Mouse (Mus musculus) stomach, embryonic 14.5 days (tissue): ENCODE measurements around the gene Rhoq. TPM values are rescaled to one million over a fixed set of nuclear protein-coding genes. Genes with fewer than 3 reads are reported as not detected.

Experiments used
- ATAC-seq: fragments of 200-750 bp; cut with Nextera tagmentation; 2 replicates; pipeline ENCODE4 v1.8.0; 2017; ENCODE audit warnings: low read depth, moderate TSS enrichment; ENCODE audit not compliant: insufficient number of reproducible peaks, insufficient read depth, low FRiP score
- H3K27ac ChIP-seq: fragments of 300-500 bp; sonication (generic); 2 replicates; pipeline ENCODE4 v1.5.1; 2014; ENCODE audit warnings: mild to moderate bottlenecking, low read length, moderate library complexity, mixed read lengths
- H3K27me3 ChIP-seq: fragments of 300-500 bp; sonication (generic); 2 replicates; pipeline ENCODE4 v1.6.1; 2014; ENCODE audit warnings: low read length, control low read depth, mixed read lengths; ENCODE audit not compliant: control insufficient read depth, insufficient read depth
- H3K36me3 ChIP-seq: fragments of 300-500 bp; sonication (generic); 2 replicates; pipeline ENCODE4 v1.6.1; 2014; ENCODE audit warnings: mild to moderate bottlenecking, control low read depth, low read length, moderate library complexity, mixed read lengths; ENCODE audit not compliant: control insufficient read depth, insufficient read depth
- H3K4me1 ChIP-seq: fragments of 300-500 bp; sonication (generic); 2 replicates; pipeline ENCODE4 v1.6.1; 2014; ENCODE audit warnings: low read length, control low read depth, mixed read lengths; ENCODE audit not compliant: control insufficient read depth, insufficient read depth
- H3K4me2 ChIP-seq: fragments of 300-500 bp; sonication (generic); replicated peaks from 2 replicates; pipeline ENCODE4 v1.6.1; 2014; ENCODE audit warnings: low read depth, low read length, control low read depth
- H3K4me3 ChIP-seq: fragments of 300-500 bp; sonication (generic); 2 replicates; pipeline ENCODE4 v1.5.1; 2014; ENCODE audit warnings: low read depth, low read length, control low read depth
- H3K9ac ChIP-seq: fragments of 300-500 bp; sonication (generic); replicated peaks from 2 replicates; pipeline ENCODE4 v1.6.1; 2014; ENCODE audit warnings: low read depth, mild to moderate bottlenecking, control low read depth, low read length, moderate library complexity, mixed read lengths
- H3K9me3 ChIP-seq: fragments of 300-500 bp; sonication (generic); 2 replicates; pipeline ENCODE4 v1.6.1; 2016; ENCODE audit warnings: low read depth, low read length, control low read depth; ENCODE audit not compliant: control insufficient read depth
- WGBS: fragments of 180-500 bp; shearing (Covaris S2); extraction: QIAGEN DNeasy Blood & Tissue Kit; methylation state at CpG from one replicate; pipeline ENCODE4 v1.1.7; 2014; 5-methylcytosine and 5-hydroxymethylcytosine counted together
- polyA plus RNA-seq: library from polyadenylated mRNA; unstranded; fragments of >200 nt; fragmentation: Nextera tagmentation; extraction: Ambion mirVana; gene quantifications from 2 replicates; pipeline ENCODE4 v1.2.1, GENCODE M21; 2014

Rhoq gene
- polyA plus RNA-seq, 1 experiment from 2014 or later: 22.1 TPM

DNA sequence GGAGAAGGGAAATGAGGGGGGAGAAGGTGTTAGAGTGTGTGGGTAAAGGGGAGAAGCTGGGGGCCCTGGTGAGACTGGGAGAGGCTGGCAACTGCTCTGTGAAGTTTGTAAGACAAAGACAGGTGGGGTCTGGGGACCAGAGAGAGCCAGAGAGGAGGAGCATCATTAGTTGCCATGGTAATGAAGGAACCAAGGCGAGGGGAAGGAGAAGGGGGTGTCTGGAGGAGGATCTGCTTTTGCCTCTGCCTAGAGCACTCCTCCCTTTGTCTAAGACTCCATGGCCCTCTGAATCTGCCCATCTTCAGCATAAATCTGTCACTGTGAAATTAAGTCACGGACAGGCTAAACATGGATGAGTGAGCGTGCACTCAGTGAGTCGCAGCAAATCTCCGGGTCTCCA, 30.0 kb upstream of the Rhoq start:
- Histone ChIP-seq H3K4me1 (peaks cover 3% of the 10 kb centered on the region; the same call in 1 of the 2 replicates), H3K27me3 (no peaks in the 10 kb centered on the region), H3K27ac (no peak overlapping the region), H3K4me3 (no peak overlapping the region), H3K4me2 (no peak overlapping the region), H3K36me3 (no peaks in the 10 kb centered on the region), H3K9me3 (no peaks in the 10 kb centered on the region), H3K9ac (no peak overlapping the region)
- WGBS: 41% methylated on average over 5 of the region's 5 CpGs
- ATAC-seq: no peak

GRCm38 (mm10) chr17:86937064-86937463, 25.8 kb upstream of the Rhoq start:
- WGBS: 58% methylated on average over 2 of the region's 2 CpGs
- no peaks in the 10 kb centered on the region for H3K9me3 ChIP-seq
- ATAC-seq: no peak
- no peak overlapping the region; the same call in 1 of the 2 replicates for H3K27ac ChIP-seq
- H3K27me3 ChIP-seq: no peaks in the 10 kb centered on the region
- no peak overlapping the region; the same call in 1 of the 2 replicates for H3K4me3 ChIP-seq
- H3K4me2 ChIP-seq: peak overlapping the region; percentile 55
- peaks cover 3% of the 10 kb centered on the region; the same call in 1 of the 2 replicates for H3K4me1 ChIP-seq
- no peaks in the 10 kb centered on the region for H3K36me3 ChIP-seq
- no peak overlapping the region for H3K9ac ChIP-seq

DNA sequence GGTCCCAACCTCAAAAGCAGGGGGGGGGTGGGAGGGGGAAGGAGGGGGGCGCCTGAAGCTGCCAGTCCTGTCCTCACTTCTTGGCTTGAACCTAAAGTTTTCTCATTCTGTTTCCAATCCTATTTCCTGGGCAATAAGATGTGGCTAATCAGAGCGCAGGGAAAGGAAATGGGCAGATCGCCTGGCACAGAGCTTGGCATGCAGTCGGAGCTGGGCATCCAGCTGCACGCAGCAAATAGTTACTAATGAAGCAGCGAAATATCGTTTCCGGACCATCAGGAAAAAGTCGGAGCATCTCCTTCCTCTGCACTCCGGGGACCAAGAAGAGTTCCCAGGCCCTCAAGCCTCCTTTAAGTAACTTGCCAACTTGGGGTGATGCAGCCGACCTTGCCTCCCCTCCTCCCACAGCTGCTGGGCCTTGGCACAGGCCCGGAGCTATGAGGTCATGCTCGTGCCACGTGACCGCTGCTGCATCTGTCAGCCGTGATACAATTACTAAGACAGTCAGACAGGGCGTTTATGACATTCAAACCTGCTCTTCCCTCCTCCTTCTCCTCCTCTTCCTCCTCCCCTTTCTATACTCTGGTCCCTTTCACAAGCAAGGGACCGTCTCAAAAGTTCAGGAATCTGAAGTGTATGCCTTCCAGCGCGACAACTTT, 25.3 kb upstream of the Rhoq start:
- 5% methylated on average over 20 of the region's 20 CpGs for WGBS
- peak; percentile 83; the same call in 1 of the 2 replicates for ATAC-seq
- H3K9me3 ChIP-seq: no peaks in the 10 kb centered on the region
- H3K36me3 ChIP-seq: no peaks in the 10 kb centered on the region
- peak overlapping the region; percentile 28 for H3K4me3 ChIP-seq
- peak overlapping the region; percentile 30; the same call in 1 of the 2 replicates for H3K27ac ChIP-seq
- peak overlapping the region; percentile 55 for H3K4me2 ChIP-seq
- no peaks in the 10 kb centered on the region for H3K27me3 ChIP-seq
- H3K9ac ChIP-seq: no peak overlapping the region
- H3K4me1 ChIP-seq: peaks cover 3% of the 10 kb centered on the region; the same call in 1 of the 2 replicates

GRCm38 (mm10) chr17:86938683-86939082, 24.2 kb upstream of the Rhoq start:
- Histone ChIP-seq H3K36me3 (no peaks in the 10 kb centered on the region), H3K27ac (no peak overlapping the region), H3K4me2 (no peak overlapping the region), H3K9me3 (no peaks in the 10 kb centered on the region), H3K4me3 (no peak overlapping the region), H3K4me1 (peaks cover 3% of the 10 kb centered on the region; the same call in 1 of the 2 replicates), H3K9ac (no peak overlapping the region), H3K27me3 (no peaks in the 10 kb centered on the region)
- whole genome bisulfite sequencing: 66% methylated on average over 7 of the region's 7 CpGs
- ATAC-seq: no peak

DNA sequence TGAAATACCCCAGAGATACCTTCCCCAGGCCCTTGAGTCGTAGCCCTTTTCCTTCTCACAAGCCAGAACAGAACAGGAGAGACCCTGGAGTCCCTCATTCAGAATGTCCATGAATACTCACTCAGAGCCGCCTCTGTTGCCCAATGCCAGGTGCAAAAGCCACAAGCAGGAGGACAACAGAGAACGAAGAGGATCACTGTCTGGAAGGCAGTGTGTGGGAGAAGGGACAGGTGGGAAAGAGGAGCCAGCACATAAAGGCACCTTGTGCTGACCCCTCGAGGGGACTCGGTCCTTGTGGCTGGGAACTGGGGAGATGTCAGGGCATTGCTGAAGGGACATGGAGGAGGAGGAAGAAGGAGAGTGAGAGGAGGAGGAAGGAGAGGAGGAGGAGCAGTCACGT, 20.8 kb upstream of the Rhoq start:
- no peaks in the 10 kb centered on the region for H3K9me3 ChIP-seq
- no peak overlapping the region for H3K27ac ChIP-seq
- no peak overlapping the region for H3K9ac ChIP-seq
- no peak overlapping the region for H3K4me2 ChIP-seq
- no peak for ATAC-seq
- 0 out of 2 replicates have a peak, but pooled peaks cover 3% of the 10 kb centered on the region for H3K4me1 ChIP-seq
- no peak overlapping the region for H3K4me3 ChIP-seq
- 60% methylated on average over 6 of the region's 6 CpGs for WGBS
- no peaks in the 10 kb centered on the region for H3K27me3 ChIP-seq
- H3K36me3 ChIP-seq: no peaks in the 10 kb centered on the region

- no peak for ATAC-seq
- 68% methylated on average over 6 of the region's 6 CpGs for WGBS
These were observed 19.7 kb upstream of the Rhoq start for GRCm38 (mm10) chr17:86943158-86943557.

GRCm38 (mm10) chr17:86946078-86946477, 16.8 kb upstream of the Rhoq start:
- WGBS: 39% methylated on average over 4 of the region's 4 CpGs
- no peaks in the 10 kb centered on the region for H3K36me3 ChIP-seq
- no peaks in the 10 kb centered on the region for H3K9me3 ChIP-seq
- no peak overlapping the region for H3K4me2 ChIP-seq
- H3K27ac ChIP-seq: no peak overlapping the region
- H3K27me3 ChIP-seq: no peaks in the 10 kb centered on the region
- no peaks in the 10 kb centered on the region for H3K4me1 ChIP-seq
- no peak overlapping the region for H3K4me3 ChIP-seq
- no peak for ATAC-seq
- no peak overlapping the region for H3K9ac ChIP-seq

More at GRCm38 (mm10) chr17:86943158-86943557, 19.7 kb upstream of the Rhoq start:
- no peaks in the 10 kb centered on the region for H3K27me3 ChIP-seq
- no peaks in the 10 kb centered on the region for H3K4me1 ChIP-seq
- no peak overlapping the region for H3K27ac ChIP-seq
- no peaks in the 10 kb centered on the region for H3K36me3 ChIP-seq
- H3K4me2 ChIP-seq: no peak overlapping the region
- no peak overlapping the region for H3K9ac ChIP-seq
- H3K9me3 ChIP-seq: no peaks in the 10 kb centered on the region
- no peak overlapping the region for H3K4me3 ChIP-seq

DNA sequence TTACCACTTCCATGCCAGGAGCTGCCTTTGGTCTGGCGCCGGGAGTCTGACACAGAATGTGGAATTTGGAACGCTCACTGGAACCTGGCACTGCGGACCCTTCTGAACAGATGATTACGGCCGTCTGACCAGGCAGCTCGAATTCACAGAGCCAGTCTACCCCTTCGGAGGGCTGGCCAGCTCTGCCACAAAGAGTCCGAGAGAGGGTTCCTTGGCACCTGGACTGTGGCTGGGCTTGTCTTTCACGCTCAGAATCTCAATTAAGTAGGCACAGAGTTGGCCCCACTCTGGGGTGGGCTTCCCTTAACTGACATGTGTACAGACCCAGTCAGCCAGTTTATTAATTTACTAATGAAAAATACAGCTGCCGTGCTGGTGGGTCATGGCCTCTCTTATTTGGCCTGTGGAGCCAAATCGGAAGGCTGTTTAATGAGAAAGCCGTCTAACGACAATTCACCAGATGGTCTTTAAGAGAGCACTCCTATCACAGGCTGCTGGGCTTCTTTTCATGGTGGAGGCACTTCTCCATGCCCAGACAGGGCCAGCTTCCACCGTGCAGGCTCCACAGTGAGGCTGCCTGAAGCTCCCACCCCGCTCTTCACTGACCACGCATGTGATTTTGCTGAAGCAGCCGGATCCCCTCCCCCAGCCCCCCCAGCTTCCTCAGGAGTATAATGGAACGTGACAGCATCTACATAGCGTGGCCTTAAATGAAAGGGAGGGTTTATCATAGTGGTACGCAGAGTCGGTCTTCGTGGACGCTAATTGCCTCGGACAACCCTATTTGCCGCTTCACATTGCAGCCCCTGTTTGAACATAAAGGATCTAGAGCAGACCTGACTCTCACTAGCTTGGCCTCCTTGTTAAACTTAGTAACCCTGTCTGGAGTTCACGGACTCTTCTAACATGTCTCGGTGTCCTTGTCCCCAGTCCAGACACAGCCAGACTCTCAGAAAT, 14.8 kb upstream of the Rhoq start, which contains the start of gene Atp6v1e2:
Atp6v1e2 (minus strand) TSS at position 58 of the 957 bp plus-strand sequence.
- no peak for ATAC-seq
- H3K4me3 ChIP-seq: no peak within 1 kb of the TSS
- H3K27ac ChIP-seq: no peak within 1 kb of the TSS
- H3K36me3 ChIP-seq: no peaks in the 10 kb centered on the region
- 81% methylated on average over 28 of the region's 28 CpGs for WGBS
- no peaks in the 10 kb centered on the region for H3K27me3 ChIP-seq
- no peaks in the 10 kb centered on the region for H3K4me1 ChIP-seq
- H3K4me2 ChIP-seq: no peak within 1 kb of the TSS
- no peaks in the 10 kb centered on the region for H3K9me3 ChIP-seq
- H3K9ac ChIP-seq: no peak within 1 kb of the TSS
